Mouse (Mus musculus) myocyte (in vitro differentiated cells): ENCODE measurements around the gene Sclt1.

Experiments used
- CEBPB ChIP-seq: IDR thresholded peaks from 2 replicates; pipeline ENCODE4 v1.6.1; 2011; ENCODE audit warnings: mild to moderate bottlenecking, moderate library complexity; ENCODE audit not compliant: poor library complexity, insufficient read depth, severe bottlenecking
- E2F4 ChIP-seq: IDR thresholded peaks from one replicate; pipeline ENCODE4 v1.6.1; 2011; ENCODE audit warnings: mild to moderate bottlenecking, control low read depth, moderate library complexity; ENCODE audit not compliant: insufficient read depth
- MAX ChIP-seq: IDR thresholded peaks from one replicate; pipeline ENCODE4 v1.6.1; 2011; ENCODE audit warnings: low read depth, mild to moderate bottlenecking, control low read depth
- MYOG ChIP-seq, 3 experiments: IDR thresholded peaks; one replicate each; pipeline ENCODE4 v1.6.1; 2011; ENCODE audit warnings: control low read depth in 2 of 3, low read depth in 2 of 3, mild to moderate bottlenecking in 2 of 3; ENCODE audit not compliant: insufficient read length in 2 of 3, control insufficient read depth in 1 of 3, insufficient read depth in 1 of 3
- POLR2A ChIP-seq: IDR thresholded peaks from one replicate; pipeline ENCODE4 v1.6.1; 2011; ENCODE audit warnings: low read depth, mild to moderate bottlenecking, control low read depth, moderate library complexity; ENCODE audit not compliant: insufficient read length
- POLR2AphosphoS2 ChIP-seq: IDR thresholded peaks from one replicate; pipeline ENCODE4 v1.6.1; 2011; ENCODE audit warnings: low read depth, control low read depth; ENCODE audit not compliant: insufficient read length
- REST ChIP-seq: IDR thresholded peaks from one replicate; pipeline ENCODE4 v1.6.1; 2011; ENCODE audit warnings: mild to moderate bottlenecking, control low read depth, moderate library complexity; ENCODE audit not compliant: insufficient read depth, insufficient read length
- SRF ChIP-seq: IDR thresholded peaks from one replicate; pipeline ENCODE4 v1.6.1; 2011; ENCODE audit warnings: low read depth; ENCODE audit not compliant: control insufficient read depth, insufficient read length
- TCF12 ChIP-seq: IDR thresholded peaks from one replicate; pipeline ENCODE4 v1.6.1; 2011; ENCODE audit warnings: mild to moderate bottlenecking, control low read depth; ENCODE audit not compliant: poor library complexity, insufficient read depth, severe bottlenecking
- USF1 ChIP-seq: IDR thresholded peaks from one replicate; pipeline ENCODE4 v1.6.1; 2011; ENCODE audit warnings: low read depth, mild to moderate bottlenecking, control low read depth, moderate library complexity

GRCm38 (mm10) chr3:41692440-41693142 is 49.7 kb downstream of the Sclt1 start:
- TF ChIP-seq POLR2AphosphoS2 (no peak), CEBPB (no peak), POLR2A (no peak), MYOG (IDR thresholded peaks at IDR 0.05; ENCODE audit: control insufficient read depth in 1 of 3, insufficient read depth in 1 of 3, insufficient read length in 2 of 3, low read depth in 2 of 3) (no peak), MAX (no peak), E2F4 (no peak), REST (no peak), SRF (no peak), TCF12 (no peak), USF1 (no peak)
